Mouse (Mus musculus): ENCODE measurements around the gene Piezo1.

Piezo1 gene

DNA sequence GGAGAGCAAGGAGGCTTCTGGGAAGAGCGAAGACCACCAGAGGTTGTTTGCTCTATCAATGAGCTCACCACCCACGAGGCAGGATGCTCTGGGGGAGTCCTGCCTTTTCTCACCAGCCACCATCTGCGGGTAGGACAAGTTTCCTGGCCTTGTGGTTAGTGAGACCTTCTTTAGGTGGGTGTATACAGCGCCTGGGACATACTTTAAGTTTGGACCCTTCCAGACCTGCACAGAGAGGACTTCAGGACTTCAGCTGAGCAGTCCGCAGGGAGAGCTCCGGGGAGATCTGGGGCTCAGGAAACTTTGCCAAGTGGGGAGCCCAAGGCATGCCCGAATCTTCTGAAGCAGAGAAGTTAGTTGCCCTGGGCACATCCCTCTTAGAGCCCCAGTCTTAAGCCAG lies 91.1 kb downstream of the Piezo1 start:
- intact Hi-C loops (cut with DNase I): no loop called here

DNA sequence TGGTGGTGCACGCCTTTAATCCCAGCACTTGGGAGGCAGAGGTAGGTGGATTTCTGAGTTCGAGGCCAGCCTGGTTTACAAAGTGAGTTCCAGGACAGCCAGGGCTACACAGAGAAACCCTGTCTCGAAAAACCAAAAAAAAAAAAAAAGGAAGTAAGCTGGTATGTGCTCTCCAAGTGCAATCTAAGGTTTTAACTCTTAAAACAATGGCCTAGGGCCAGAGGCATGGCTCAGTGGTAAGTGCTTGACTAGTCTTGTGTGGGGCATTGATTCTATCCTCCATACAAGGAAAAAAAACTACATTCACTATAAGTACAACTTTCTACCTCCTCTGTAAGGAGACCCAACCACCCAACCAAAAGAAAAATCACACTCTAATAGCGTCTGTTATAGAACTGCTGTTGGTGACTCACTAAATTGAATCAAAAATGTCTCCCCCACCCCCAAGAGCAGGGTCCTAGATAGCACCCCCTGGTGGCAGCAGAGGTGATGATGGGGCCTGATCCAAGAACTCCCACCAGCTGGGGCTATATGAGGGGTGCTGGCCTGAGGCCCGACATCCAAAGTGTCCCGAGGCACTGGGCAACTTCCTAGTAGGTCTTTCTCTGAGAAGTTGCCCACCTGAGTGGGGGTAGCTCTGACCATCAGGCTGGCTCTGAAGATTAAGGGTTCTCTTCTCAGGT lies 91.8 kb downstream of the Piezo1 start:
- intact Hi-C loops (cut with DNase I): no loop called here

DNA sequence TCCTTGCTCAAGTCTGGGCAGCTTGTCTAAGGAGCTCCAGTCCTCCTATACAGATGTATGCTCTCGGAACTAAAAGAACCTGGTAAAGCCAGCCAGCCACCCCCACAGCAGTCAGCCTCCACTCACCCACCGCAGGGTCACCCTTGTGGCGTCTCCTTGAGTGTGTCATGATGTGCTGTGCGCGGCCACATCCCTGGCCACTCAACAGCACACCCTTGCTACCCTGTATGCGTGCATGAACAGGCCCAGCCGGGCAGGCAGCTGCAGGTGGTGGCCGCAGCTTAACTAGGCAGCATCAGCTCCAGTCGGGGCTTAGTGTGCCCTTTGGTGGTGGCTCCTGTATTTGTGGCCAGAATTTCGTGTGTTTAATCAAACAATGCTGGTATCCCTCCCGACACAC lies 94.0 kb downstream of the Piezo1 start:
- intact Hi-C loops (cut with DNase I): no loop called here

DNA sequence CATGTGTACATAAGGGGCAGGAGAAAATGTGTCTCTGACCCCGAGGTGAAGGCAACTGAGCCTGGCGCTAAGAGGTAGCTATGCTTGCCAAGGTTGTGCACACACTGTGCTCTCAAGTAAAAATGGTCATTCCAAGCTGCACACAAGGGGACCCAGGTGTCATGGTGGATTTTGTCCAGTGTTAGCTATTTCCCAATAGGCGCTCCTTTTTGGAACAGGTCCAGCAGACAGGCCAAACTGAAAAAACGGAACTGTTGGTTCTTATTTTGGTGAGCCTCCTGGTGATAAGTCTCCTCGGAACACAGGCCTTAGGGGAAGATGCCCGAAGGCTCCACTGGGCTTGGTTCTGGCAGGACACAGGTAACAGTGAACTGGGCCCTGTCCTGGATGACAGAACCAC lies 96.7 kb downstream of the Piezo1 start:
- intact Hi-C loops (cut with DNase I): no loop called here

DNA sequence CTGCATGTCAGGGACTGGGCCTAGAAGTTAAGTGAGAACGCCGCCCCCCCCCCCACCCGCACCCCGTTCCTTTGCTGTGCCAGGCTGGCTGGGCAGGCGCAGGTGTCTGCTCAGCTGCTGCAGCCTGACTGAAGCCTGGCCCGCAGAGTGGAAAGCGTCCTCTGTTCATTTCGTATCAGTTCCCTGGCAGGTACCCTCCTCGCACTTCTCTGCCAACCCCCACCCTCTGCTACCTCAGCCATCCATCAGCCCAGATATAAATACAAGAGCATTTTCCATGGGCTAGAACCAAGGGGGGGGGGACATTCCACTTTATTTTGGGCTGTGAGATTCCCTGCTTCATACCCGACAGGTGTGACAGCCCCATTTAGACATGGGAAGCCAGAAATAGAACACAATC lies 99.0 kb downstream of the Piezo1 start:
- intact Hi-C loops (cut with DNase I): no loop called here

DNA sequence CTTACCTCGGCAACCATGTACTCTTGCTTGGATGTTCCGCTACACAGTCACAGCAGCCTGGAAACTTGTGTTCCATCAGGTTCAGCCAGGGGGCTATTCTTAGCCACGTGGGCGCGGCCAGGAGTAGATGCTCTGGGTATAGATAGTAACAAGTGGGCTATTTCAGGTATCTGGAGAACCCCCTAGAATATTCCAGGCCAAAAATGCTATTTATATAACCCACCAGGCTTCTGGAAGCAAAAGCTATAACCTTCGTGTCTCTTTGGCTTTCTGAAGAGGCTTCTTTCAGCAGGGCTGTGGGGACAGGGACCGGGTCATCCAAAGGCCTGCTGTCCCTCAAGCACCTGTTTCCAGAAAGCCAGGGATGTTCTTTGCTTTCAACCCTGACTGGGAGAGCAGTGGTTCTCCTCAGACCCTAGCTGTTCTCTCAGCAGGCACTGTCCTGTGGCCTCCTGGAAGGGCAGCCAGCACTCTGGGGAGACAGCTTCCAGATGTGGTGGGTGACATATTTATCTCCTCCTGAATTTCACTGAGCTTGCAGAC lies 99.9 kb downstream of the Piezo1 start:
- intact Hi-C loops (cut with DNase I): no loop called here

DNA sequence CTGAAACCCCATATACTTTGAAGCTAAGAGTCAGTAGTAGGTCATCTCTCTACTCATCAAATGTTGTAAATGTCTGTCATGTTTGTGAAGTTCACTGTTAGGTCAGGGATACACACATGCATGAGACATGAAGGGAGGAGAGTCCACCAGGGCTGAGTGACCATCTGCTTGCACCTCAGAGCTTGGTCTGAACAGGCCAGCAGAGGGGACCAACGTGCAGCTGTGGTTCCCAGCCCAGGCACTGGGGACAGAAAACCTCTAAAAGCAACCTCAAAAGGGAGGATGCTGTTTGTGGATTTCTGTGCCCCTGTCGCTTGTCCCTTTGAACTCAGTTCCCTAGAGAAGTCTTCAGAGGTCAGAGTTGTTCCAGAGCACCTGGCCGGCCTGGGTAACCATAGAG lies 105.9 kb downstream of the Piezo1 start:
- intact Hi-C loops (cut with DNase I): loop anchor here (10.0 kb wide), 1 partner anchor 170 kb away; no protein-coding TSS in a partner anchor

DNA sequence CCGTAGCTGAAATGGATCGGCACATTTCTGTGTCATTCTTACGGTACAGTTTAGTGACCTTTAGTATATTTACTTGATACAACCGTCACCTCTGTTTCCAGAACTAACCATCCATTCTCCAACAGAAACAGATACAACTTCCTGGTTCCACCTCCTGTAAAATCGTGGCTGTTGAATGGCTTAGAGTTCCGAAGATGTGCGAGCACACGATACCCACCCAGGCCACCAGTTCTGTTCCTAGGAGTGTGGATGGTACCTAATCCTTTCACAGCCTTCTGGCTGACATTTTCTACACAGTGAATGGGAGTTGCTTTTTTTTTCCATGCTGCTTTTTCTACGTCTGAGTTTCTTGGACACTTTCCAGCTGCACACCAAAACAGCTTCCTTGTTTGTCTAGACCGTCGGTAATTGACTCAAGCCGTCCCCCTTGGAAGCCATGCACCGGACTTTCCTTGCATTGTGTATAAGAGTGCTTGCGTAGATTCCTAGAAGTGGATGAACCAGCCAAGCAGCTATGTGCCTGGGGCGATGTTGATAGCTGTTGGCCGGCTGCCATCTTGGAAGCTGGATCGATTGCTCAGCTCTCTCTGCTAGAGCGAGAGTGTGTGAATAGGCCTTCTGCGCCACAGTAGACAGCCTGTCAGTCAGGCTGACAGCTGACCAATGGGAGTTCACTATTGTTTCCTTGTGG lies 106.9 kb downstream of the Piezo1 start:
- intact Hi-C loops (cut with DNase I): loop anchor here (5.0 to 10.0 kb wide), 2 partner anchors 33 to 169 kb away; partner anchors contain the start of genes Ctu2 and Rnf166

DNA sequence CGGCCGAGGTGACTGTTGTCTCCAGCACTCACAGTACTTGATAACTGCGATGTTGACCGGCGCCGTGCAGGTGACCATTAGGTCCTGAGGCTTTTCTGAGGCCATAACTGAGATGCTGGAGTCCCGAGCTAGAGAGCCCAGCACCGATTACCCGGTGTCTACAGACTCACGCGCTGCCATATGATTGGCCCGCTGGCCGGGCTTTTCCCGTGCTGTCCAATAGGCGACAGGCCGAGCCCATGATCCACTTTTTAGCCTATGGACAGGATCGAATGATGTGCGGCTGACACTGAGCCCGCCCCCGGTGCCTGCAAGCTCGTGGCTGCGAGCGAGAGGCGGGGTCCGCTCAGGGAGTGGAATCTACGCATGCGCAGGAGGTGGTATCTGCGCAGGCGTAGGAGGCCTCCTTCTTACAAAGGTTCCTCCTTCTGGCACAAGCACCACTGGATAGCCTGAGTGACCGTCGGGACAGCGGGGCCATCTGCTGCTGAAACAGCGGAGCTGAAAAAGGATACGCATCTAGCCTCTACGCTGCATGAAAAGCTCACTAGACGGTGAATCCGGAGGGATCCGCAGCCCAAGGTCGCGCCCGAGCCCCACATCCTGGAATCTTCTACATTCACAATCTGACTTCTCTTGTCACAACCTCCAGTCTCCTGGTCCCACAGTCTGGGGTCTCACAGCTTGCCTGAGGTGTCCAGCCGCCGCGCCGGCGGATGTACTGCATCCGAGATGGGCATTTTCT lies 107.7 kb downstream of the Piezo1 start, which contains the start of gene Mvd:
TSS of gene Mvd (minus strand) at position 161 of the 745 bp plus-strand sequence.
- intact Hi-C loops (cut with DNase I): loop anchor here (5.0 to 10.0 kb wide), 2 partner anchors 34 to 169 kb away; partner anchors contain the start of genes Ctu2 and Rnf166

DNA sequence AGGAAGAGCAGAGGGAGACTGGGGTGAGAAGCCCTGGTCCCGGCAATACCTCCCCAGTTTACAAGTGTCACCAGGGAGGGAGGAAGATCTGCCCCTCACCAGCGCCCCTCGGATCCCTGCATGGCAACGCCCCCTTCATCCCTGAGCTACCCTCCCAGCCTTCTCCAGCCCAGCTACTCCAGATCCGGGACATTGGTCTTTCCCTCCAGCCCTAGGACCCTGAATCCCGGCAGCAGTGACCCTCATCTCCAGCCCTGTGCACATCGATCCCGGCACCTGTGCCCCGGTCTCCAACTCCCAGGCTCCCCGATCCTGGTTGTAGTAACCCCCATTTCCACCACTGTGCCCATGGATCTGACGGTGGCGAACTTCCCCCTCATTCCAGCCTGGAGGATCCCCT lies 108.3 kb downstream of the Piezo1 start:
- intact Hi-C loops (cut with DNase I): loop anchor here (5.0 to 10.0 kb wide), 2 partner anchors 35 to 168 kb away; partner anchors contain the start of genes Ctu2 and Rnf166

DNA sequence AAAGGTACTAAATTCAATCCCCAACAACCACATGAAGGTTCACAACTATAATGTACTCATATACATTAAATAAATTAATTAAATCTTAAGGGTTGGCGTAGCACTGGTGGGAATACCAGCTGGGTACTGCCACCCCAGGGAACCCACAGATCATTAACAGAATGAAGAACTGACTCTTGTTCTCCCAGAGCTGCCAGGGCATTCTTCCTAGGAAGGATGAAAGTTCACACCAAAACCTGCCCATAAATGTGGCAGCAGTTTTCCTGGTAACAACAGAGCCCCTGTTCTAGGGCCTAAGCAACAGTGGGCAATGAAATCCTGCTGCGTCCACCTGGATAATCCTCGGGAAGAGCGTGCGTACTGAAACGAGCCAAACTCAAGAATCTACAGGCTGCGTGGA lies 108.8 kb downstream of the Piezo1 start:
- intact Hi-C loops (cut with DNase I): loop anchor here (5.0 to 10.0 kb wide), 2 partner anchors 35 to 168 kb away; partner anchors contain the start of genes Ctu2 and Rnf166

DNA sequence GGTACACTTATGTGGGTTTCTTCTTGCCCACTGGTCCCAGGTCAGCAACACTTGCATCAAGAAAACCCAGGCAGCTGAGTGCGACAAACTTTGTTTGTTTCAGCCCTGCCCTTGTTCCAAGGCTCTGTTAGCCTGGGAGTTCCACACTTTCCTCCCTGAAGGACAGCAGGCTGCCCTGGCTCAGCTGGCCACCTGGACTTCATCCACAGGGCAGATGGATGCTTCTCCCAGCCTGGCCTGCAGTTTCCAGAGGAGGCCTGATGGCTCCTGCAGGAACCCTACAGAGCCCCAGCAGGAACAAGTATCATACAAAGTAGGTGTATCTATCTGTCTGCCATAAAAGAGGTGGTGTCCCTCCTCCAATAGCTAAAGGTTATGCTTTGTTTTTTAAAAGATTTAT lies 109.8 kb downstream of the Piezo1 start:
- intact Hi-C loops (cut with DNase I): loop anchor here (5.0 to 10.0 kb wide), 2 partner anchors 36 to 167 kb away; partner anchors contain the start of genes Ctu2 and Rnf166

DNA sequence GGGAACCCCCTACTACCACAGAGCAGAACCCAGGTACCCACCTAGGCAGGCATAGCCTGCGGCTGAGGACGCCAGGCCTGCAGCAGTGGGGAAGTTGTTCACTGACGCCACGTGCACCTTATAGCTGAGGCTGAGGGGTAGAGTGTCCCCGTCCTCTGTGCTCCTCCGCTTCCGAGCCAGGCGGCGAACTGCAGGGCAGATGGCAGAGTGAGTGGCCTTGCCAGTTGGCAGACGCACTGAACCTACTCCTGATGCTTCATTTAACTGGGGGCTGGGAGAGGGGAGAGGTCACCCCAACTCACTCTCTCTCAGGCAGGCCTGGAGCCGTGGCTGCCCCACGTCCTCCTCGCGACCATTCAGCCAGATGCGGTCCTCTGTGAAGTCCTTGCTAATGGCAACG lies 111.8 kb downstream of the Piezo1 start:
- intact Hi-C loops (cut with DNase I): loop anchor here (5.0 kb wide), 1 partner anchor 62 kb away; the partner anchor contains the start of gene Zc3h18

DNA sequence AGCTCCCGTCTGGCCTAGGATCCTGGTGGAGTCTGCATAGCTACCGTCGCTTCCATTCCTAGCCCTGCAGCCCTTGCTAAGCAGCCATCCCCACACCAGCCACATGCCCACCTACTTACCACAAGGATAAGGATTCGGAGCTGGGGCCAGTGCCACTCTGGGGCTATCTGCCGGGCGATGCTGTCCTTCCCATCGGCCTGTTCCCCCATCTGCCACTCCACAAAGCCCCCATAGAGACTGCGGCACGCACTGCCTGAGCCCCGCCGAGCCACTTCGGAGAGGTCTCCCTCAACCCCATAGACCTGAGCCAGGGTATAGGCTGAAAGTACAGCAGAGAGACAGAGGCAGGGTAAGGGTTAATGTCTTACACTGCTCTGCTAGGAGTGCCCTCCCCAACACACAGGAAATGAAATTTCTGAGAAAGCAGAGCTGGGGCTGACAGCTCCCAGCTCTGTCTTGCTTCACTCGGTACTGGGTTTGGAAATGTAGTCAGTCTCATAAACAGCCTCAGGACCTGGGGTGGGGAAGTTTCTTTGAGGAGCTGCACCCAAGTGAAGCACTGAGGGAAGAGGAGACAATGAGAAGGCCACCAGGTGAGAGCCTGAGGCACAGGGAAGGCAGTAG lies 113.3 kb downstream of the Piezo1 start:
- intact Hi-C loops (cut with DNase I): loop anchor here (5.0 kb wide), 1 partner anchor 61 kb away; the partner anchor contains the start of gene Zc3h18

DNA sequence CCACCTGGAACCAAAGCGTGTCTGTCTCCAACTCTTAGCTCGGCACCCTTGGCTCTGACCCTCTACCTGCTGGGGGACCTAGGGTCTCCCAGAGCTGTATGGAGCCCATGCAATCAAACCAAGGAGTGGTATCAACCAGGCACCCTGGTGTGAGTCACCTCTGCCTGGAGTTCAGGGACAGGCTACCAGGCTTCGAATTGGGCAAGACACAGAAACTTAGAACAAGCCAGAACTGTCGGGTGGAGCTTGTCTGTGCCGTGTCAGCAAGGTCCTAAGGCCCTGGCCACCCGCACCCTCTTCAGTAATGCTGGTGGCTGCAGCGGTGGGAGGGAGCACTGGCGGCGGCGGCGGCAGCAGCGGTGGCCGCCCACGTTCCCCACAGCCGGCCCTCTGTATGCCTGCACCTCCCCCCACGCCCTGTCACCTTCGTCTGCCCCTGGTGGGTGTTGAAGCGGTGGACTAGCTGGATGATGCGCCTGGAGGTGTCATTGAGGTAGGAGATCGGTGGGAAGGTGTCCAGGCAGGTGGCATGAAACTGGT lies 114.5 kb downstream of the Piezo1 start:
- intact Hi-C loops (cut with DNase I): loop anchor here (5.0 kb wide), 1 partner anchor 59 kb away; the partner anchor contains the start of gene Zc3h18

DNA sequence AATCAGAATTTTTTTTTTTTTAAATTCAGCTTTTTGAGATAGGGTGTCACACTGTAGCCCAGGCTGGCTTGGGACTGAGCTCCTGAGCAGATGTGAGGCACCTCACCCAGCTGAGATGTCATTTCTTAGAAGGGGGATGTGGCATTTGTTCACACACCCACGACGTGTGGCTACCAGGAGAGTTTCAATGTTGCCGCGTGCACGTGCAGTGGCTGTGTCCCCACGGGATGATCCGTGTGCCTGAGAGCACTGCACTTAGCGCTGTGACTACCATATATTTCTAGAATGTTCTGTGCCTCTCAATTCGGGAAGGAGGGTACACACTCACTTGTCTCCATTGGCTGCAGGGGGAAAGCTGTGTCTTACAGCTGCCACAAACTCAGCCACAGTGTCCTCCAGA lies 115.0 kb downstream of the Piezo1 start:
- intact Hi-C loops (cut with DNase I): loop anchor here (5.0 kb wide), 1 partner anchor 59 kb away; the partner anchor contains the start of gene Zc3h18

DNA sequence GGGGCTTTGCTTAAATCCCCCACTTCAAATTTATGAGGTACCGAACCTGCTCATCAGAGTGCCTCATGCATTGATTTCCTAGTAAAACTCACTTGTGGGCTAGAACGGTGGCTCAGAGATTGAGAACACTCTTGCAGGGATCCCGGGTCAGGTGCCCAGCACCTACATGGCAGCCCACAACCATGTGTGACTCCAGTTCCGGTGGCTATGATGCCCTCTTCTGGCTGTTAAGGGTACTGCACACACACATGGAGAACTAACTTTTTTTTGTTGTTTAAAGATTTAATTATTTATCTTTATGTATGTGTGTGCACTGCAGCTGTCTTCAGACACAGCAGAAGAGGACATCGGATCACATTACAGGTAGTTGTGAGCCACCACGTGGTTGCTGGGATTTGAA lies 115.8 kb downstream of the Piezo1 start:
- intact Hi-C loops (cut with DNase I): loop anchor here (5.0 kb wide), 1 partner anchor 58 kb away; the partner anchor contains the start of gene Zc3h18

DNA sequence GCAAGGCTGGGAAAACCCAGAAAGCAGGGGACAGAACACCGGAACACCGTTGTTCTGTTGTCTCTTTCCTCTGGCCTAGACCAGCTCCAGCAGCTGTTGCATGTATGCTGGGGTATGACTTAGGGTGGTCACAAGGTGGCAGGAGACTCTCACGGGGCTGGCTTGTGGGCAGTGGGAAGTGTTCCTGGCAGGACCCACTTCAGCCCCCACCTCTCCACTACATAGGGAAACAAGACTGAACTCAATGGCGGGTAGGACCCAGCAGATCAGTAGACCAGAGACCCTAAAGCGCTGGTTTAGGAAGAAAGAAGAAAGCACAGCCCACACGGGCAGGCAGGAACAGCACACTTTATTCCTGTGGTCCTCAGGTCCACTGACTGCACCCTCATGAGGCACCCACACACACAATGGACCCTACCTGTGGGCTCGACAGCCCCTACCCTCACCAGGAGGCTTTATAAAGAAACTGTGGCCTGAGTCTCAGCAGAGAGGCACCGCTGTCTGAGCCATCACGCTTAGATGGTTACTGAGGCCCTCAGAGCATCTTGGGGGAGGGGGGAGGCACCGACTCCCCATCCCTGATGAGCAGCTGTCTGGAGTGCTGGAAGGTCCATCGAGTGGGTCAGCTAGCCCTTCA lies 117.7 kb downstream of the Piezo1 start:
- intact Hi-C loops (cut with DNase I): no loop called here

DNA sequence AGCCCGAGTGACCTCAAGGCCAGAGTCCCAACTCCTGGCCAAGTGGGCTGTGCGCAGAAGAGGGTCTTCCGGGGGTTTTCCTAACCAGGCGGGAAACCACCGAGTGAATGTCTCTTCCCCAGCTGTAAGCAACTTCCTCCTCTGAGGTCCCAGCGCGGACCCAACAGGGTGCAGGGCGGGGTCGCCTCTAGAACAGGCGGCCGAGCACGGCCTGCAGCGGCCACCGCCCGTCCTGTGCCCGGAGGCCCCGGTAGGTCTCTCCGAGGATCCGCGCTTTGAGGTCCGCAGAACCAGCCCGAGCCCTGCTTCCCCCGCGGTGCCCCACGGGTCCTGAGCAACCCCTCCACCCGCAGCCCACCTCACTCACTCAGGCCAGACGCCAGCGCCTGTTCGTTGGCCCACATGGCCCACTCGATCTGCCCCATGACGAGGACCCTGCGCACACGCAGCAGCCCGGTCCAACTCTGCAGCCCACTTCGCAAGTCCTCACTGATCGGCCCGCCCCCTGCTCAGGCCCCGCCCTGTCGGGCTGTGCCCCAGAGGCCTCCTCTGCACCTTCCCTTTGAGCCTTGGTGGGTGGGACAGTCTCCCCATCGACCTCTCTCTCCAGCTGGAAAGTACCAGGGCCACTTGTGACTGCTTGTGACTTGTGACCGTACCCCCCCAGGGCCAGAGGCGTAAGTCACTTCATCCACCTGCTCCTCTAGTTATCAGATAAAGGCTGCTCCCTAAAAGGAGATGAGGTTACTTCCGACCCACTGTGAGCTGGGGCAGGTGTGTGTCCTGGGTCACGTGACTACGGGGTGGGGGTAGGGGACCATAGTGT lies 118.5 kb downstream of the Piezo1 start, which contains the start of gene Cyba:
TSS of gene Cyba (minus strand) at position 488 of the 826 bp plus-strand sequence.
- intact Hi-C loops (cut with DNase I): no loop called here

Measured in adrenal gland (tissue).